In the genomic region with DNA sequence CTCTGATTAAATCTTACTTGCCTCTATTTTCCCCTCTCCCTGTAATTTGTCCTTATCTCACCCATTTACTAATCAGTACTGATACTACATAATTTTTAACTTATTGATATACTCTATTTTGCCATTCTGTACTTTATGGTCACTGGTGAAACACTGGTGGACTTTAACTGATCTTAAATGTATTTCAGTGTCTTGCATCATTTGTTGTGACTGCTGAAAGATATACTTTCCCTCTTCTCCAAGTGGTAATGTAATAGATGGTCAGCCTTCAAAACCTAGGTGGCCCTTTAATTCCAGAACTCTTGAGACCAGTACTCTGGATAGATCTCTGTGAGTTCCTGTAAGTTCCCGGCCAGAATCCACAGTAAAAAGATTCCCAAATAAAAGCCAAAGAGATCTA, we compare ENCODE assay signal across 15 mouse cellular contexts.
"Had no signal": no experiment of that assay in that cellular context is flagged by ENCODE, and none has a peak within 500 bp of the region (broad histone marks: within the 10 kb centered on the region; RNA-seq: fewer than 3 reads in every experiment).

No protein-coding gene starts in this region.

- H3K9me3 ChIP-seq: liver, embryonic 13.5 days; midbrain, embryonic 12.5 days; midbrain, embryonic 15.5 days; neural tube, embryonic 13.5 days had no signal

- H3K27ac ChIP-seq: kidney, postnatal 0 days; liver, embryonic 13.5 days; macrophage; midbrain, embryonic 12.5 days; midbrain, embryonic 15.5 days; neural tube, embryonic 13.5 days; stomach, postnatal 0 days had no signal

- H3K36me3 ChIP-seq: liver, embryonic 13.5 days; midbrain, embryonic 12.5 days; midbrain, embryonic 15.5 days; neural tube, embryonic 13.5 days had no signal

- H3K4me1 ChIP-seq: midbrain, embryonic 12.5 days; midbrain, embryonic 15.5 days had no signal

- H3K9ac ChIP-seq: liver, embryonic 13.5 days; lung, embryonic 14.5 days; midbrain, embryonic 12.5 days; midbrain, embryonic 15.5 days; neural tube, embryonic 13.5 days had no signal

- H3K4me3 ChIP-seq: liver, embryonic 13.5 days; midbrain, embryonic 12.5 days; midbrain, embryonic 15.5 days; neural tube, embryonic 13.5 days had no signal

- DNase-seq: kidney, adult 2 months; kidney, postnatal 36 days; layer of hippocampus, adult 9-11 months; liver, embryonic 13.5 days; lung, embryonic 14.5 days; right cerebral cortex, postnatal 4 days; thymus, adult 2 months; thymus, postnatal 14 days; thymus, postnatal 4 days had no signal

- H3K27me3 ChIP-seq: liver, embryonic 13.5 days; midbrain, embryonic 12.5 days; midbrain, embryonic 15.5 days; neural tube, embryonic 13.5 days had no signal
